Mouse (Mus musculus) brain, adult 2 months (tissue): ENCODE measurements at regions not wholly inside any gene's neighbourhood (a gene's known extent, or its start where the extent isn't known, plus 50 kb on each side); places are given as distances from the start of the nearest gene placed in this dataset.
"Not testable (repeated sequence)": the region's sequence is repeated elsewhere in the genome, so short reads cannot be mapped to it uniquely, and the experiment has no call there.

Experiments used
- DNase-seq: peaks from one replicate; pipeline ENCODE4 v3.0.0; 2011; ENCODE audit warnings: low read depth, low spot score

DNA sequence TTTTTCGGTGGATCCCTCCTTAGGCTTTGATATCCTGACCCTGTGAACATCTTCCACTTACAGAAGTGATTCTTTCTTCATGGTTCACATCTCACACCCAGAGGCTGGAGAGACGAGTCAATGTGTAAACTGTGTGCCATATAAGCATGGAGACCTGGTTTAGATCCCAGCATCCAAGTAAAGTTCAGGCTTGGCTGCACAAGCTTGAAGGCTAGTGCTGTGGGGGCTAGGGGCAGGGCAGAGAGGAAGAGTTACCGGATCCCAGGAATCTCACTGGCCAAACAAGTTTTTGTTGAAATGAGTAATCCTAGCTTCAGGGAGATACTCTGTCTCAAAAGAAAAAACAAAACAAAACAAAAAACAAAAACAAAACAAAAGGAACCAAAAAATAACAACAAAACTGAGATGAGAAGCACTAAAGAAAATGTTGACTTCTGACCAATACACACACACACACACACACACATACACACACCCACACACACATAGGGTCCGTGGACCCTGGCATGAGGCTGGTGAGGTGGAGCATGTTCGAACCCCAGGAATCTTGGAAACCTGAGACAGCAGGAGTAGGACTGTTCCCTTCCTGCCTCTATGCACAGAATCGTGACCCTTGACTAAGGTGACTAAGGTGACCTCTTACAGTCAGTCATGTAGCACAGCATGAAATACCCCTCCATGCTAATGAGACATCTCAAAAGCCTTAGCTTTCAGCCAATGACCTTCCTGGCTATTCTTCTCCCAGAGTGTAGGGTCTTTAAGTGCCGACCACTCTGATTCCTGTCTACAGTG, 55.2 kb downstream of the Gm12728 start:
- no peak for DNase-seq

DNA sequence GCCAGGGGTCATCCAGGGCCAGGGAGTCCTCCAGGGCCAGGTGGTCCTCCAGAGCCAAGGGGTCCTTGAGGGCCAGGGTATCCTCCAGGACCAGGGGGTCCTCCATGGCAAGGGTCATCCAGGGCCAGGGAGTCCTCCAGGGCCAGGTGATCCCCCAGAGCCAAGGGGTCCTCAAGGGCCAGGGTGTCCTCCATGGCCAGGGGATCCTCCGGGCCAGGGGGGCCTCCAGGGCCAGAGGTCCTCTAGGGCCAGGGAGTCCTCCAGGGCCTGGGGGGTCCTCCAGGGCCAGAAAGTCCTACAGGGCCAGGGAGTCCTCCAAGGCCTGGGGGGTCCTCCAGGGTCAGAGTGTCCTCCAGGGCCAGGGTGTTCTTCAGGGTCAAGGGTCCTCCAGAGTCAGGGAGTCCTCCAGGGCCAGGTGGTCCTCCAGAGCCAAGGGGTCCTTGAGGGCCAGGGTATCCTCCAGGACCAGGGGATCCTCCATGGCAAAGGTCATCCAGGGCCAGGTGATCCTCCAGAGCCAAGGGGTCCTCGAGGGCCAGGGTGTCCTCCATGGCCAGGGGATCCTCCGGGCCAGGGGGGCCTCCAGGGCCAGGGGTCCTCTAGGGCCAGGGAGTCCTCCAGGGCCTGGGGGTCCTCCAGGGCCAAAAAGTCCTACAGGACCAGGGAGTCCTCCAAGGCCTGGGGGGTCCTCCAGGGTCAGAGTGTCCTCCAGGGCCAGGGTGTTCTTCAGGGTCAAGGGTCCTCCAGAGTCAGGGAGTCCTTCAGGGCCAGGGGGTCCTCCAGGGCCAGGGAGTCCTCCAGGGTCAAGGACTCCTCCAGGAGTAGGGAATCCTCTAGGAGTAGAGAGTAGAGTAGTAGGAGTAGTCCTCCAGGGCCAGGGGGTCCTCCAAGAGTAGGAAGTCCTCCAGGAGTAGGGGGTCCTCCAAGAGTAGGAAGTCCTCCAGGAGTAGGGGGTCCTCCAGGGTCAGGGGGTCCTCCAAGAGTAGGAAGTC, 56.6 kb downstream of the Gm12728 start:
- not testable (repeated sequence) for DNase-seq

DNA sequence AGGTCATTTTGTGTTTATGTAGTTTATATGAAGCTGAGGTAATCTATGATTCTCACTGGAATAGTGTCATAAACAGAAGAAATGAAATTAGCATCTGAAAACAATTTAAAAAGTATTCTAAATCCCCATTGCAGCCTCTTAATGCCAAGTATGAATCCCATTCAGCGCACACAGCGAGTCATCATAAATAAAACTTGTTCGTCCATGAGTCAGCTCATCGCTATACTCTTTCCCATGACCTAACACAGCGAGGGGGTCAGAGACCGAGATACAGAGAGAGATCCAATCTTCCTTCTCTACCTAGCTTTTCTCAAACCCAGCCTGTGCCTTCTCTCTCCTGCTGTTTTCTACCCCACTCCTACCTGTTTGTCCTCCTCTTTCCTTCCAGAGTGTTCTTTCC, 63.4 kb downstream of the Gm12728 start:
- no peak for DNase-seq

DNA sequence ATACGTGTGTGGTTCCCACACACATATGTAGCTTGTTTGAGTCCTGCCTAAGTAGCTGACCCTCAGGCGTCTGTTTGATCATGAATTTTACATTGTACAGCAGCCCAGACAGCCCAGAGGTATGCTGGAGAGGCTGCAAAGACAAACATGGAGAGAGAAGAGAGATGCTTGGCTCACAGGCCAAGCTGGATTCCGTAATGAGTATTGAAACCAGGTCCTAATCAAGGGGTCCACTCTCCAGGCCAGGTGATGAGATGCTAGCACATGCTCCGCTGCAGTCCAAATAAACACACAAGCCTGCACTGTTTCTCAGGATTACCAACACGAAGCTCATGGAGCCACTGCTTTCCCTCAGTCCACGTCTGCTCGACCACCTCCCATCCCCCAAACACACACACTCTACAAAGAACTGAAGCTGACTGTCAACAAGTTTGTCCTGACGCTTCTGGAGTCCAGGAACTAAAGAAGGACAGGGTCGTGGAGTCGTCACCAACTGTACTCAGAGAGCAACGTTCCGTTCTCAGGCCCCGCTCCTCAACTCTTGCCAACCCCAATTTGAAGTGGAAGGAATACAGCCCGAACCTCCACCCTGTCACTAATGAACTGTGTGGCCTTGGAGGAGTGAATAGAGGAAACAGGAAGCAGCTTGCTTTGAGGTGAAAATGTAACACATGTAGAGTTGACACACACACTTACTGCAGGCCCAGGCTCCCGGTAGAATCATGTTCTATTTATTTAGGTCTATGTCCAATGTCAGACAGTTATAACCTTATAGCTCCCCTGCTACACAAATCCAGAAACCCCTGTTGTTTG, 69.6 kb downstream of the Gm12728 start:
- no peak for DNase-seq

DNA sequence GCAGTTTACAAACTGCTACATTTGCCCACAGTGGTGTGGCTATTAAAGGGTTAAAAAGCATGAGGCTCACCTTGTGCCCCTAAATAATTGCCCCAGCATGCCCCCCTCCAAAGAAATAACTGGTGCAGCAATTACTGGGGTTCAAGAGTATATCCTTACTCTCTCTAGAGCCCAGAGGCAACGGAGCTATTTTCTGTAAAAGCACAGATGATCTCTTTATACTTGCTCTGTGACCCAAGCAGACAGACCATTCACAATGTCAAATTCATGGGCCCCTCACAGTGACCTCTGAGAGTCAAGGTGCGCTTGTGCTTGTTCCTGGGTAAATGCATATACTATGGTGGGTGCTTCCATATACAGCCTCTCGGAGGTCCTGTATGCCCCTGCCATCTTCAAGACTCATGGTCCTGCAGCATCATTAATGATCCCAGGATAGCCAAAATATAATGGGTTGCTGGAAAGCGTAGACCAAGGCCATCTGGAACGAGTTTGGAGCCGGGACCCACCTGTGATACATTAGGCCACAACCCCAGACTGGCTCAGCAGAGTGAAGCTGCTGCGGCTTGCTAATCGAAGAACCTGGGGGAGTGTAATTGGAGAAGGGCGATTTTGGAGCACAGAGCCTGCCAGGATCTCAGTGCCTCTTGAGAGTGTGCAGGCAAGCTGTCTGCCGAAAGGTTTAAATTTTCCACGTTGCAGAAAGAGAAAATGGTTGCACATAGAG, 71.4 kb downstream of the Gm12728 start:
- peak; percentile 25 for DNase-seq

DNA sequence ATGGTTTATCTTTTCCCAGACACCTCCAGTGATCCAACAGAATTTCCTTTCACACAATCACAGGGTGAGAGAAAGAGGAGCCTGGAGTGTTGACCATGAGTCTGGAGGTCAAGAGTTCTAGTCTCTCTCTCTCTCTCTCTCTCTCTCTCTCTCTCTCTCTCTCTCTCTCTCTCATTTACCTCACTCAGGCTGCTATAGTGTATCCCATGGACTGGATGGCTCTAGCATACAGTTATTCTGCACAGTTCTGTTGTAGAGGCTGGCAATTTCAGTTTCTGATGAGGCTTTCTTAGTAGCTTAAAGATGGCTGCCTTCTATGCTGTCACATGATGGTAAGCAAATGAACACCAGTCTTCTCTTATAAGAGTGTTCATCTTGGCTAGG, 72.0 kb downstream of the Gm12728 start:
- DNase-seq = no peak

DNA sequence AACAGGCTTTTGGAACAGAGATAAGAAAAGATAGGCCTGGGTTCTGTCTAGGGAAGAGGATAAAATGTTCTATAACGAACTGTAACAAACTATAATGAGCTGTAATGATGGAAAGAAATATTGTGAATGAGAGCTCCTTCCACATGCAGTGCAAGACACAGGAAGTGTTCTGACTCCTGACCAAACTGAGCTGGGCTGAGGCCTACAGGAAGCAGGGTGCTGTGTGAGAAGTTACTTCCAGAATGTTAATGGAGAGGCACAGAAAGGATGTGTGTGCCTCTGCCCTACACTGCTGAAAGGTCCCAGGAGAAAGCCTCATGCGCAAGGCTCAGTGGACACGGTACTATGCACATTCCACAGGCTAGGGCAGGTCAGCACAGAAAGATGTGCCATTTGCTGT, 80.8 kb downstream of the Gm12728 start:
- no peak for DNase-seq

DNA sequence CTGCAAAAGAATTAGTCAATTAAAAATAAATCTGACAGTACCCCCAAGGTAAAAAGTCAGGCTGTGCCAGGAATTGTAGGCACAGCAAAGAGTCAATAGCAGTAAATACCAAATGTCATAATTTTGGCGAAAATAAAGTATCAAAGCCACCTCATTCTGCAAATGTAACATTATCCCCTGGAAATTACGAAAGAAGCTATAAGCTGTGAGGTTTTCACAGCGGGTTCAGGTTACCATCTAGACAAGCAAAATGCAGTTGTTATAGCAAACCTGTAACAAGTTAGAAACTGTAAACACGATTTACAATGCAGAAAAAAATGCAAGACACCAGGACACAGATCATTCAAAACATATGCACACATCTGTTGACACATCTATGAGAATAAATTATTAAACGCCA, 87.6 kb downstream of the Gm12728 start:
- no peak for DNase-seq

DNA sequence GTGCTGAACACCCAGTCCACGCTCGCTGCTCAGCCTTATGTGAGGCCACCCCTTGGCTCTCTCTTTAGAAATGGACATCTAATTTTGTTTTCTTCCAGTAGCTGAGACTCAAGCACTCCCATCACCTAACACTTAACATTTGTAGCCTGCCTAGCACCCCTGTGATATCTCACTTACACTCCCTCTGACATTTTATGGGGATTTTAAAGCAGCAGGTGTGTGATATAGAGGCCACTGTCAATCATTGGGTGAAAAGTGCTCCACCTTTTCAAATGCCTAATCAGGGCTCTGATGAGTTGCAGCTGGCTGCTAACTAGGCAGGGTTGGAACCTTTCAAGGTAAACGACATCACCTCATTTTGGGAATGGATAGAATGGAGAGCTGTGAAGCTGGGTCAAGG, 90.2 kb downstream of the Gm12728 start:
- no peak for DNase-seq

DNA sequence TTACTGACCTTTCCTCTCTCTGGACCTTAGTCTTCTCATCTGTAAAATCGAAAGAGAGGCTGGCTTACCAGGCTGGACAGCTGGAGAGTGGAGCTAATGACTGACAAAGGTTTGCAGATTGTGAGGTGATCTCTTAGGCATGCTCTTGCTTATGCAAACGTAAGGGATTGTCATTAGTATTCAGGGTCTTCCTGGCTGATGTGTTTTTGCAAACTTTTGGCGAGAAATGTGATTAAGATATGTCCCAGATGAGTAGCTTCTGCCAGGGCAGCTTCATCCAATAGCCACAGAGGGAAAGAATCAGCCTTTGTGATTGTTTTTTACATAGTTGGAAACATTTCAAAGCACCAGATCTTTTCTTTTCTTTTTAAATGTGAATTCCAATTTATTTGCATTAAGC, 95.1 kb downstream of the Gm12728 start:
- DNase-seq = no peak

DNA sequence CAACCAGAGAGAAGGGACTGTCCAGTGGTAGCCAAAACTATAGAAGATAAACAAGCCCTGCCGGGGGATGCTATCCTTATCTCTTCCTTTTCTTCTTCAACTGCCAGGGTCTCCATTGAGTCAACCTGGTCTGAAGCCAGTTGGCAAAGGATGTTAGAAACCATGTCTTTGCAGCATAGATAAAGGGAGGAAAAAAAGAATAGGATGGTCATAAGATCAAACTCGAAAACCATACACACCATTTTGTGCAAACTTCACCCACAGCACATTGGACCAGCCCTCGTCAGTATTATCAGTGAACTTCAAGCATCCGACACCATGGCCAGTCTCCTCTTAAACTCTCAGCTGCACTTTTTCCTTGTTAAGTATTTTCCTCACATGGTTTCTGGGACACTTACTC, 101.8 kb downstream of the Gm12728 start:
- DNase-seq = no peak

DNA sequence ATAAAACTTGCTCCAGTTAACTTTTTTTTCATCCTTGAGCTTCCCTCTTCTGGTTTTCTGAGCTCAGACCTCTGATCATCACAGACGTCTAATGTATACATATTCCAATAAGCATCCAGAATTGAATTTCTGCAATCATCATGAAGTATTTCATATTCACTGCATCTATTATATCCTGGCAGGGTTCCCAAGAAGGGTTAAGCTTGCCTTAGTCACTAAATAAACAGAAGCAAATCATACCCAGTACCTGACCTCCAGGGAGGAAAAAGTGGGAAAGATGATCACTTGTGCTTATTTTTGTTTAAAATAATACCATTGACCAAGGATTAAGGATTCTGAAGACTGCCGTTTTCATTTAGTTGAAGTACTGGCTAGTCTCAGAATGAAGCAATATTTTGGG, 102.4 kb downstream of the Gm12728 start:
- no peak for DNase-seq

DNA sequence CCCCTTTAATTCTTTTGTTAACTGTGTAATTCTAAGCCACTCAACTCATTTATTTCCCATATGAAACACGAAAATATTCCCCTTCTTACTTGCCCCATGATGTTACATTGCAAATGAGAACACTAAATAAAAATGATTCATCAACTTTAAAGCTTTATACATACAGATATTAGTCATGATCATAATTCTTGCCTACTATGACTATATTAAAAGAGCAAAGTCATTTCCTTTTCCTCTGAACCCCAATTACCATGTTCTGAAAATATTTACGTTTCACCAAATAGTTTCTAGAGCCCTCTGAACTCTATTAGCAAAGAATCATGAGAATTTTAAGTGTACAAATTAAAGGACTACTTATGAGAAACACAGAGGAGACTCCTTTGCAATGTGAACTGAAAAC, 105.4 kb downstream of the Gm12728 start:
- no peak for DNase-seq

DNA sequence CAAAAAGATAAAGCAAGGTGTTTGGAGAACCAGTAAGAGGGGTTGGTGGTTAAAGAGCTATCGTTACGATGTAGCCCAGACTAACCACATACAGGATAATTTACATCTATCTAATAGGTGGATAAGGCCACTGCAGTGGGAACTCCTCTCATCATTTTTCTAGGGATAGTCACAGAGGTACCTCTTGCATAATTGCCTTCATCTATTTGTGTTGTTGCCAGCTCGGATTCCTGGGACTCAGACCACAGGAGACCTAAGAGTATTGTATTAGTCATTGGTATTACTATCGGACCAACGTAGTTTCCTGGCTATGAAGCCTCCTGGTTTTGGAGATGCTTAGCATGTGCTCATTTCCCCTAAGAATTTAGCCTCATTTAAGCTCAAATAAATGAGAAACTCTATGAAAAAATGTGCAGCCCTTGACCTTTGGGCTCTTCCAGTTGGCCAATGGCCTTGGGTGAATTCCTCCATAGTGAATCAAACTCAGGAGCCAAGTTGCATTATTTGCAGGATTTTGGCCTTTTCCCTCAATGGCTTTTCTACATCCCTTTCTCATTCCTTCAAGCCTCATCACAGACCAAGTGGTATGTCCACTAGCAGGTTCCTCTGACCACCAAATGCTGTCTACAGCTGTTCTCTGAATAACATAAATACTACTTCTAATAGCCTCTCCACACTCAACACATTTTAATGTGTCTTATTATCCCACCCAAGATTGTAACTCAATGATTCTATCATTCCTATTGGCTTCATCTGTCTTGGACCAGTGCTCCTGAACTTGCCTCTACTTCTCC, 108.6 kb downstream of the Gm12728 start:
- DNase-seq = no peak

DNA sequence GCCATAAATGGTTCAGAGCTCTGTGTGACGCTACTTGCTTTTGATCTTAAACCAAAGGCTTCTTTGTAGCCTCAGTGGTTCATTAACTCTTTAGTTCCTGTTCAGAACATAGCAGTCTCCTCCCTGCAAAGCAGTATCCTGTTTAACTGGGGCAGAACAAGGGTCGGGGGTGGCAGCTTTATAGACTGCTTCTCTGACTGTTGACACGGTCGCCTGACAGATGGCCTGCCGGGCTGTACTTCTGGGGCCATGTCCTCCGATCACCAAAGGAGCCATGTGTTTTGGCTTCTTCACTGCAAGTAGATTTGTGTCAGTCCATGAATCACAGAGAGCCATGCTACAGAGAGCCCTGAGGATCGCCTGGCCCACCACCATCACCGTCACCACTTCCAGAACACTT, 115.2 kb downstream of the Gm12728 start:
- no peak for DNase-seq

DNA sequence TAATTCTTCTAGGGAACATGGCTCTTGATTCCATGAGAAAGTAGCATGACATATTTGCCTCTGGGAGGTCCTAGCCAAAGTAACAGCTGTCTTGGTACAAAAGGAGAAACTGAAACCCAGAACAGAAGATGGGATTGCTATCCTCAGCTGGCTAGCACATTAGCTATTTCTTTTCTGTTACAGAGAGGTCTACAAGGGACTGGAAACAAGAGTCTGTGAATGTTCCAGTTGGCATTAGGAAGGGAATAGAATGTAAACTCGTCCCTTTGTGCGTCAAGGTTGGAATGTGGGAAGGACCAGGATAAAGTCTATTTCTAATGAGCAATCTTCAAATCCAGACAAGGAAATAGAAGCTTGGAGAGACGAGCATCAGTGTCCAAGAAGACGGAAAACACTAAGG, 116.7 kb downstream of the Gm12728 start:
- no peak for DNase-seq

DNA sequence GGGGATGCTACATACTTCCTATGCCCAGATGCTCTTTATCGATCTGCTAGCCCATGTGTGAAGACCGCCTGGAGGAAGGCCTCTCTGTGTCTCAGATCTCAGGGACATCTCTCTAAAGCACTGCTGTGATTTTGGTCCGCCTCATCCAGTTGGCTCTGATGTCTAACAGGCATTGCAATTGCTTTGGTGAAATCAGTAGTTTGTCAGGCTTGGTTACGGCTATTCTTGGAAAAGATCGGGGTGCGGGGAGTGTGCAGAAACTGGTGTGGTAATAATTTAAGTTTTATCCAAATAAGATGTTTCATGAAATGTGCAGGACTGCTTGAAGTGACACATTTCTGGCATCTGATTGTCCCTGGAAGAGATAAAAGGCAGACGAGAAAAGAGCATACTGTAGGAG, 117.9 kb downstream of the Gm12728 start:
- DNase-seq = peak; percentile 6

DNA sequence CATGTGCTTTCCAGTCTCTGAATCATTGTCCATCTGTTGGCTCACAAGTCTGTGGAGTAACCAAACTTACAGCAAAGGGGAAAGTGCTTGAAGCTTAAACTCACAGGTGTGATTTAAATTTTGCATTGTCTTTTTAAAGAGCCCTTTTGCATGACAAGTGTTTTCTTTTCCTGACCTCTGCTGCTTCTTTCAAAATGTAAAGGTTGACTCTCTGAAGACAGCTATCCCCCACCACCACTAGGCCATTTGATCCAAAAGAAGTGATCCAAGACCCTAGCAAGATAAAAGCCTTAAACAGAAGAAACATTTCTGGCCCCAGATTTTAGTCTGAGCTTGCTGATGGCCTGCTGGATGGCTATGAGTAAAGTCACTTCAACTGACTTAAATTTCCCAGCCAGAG, 118.6 kb downstream of the Gm12728 start:
- peak; percentile 6 for DNase-seq

DNA sequence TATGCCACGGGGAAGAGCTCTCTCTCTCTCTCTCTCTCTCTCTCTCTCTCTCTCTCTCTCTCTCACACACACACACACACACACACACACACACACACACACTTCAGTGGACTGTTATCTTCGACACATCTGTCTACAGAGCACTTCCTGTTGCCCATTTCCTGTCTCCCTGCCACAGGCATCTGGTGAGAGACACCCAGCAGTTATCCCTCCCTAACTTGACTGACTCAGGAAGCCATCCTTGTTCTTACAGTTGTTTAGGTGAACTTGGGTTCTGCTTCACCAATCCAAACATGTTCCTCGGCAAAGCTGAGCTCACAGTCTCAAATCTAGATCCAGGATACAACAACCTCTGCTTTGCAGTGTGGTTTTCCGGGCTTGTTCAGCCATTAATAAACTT, 119.6 kb downstream of the Gm12728 start:
- DNase-seq = no peak

DNA sequence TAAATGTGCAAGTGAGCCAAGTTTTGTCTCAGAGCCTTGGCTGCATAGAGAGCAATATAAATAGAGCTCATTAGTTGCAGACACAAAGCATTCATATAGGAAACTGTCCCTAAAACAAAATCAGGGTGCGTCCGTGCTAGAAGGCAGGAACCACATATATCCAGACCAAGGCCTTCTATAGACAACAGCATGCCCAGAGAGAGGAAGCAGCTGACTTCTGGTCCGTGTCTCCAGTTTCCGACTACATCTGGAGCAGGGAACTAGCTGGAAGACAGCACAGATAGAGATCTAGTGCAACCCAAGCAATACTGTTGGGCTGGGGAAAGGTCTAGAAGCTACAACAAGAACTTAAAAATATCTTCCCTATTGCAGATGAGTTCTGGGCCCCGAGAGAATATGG, 121.0 kb downstream of the Gm12728 start:
- DNase-seq = no peak

DNA sequence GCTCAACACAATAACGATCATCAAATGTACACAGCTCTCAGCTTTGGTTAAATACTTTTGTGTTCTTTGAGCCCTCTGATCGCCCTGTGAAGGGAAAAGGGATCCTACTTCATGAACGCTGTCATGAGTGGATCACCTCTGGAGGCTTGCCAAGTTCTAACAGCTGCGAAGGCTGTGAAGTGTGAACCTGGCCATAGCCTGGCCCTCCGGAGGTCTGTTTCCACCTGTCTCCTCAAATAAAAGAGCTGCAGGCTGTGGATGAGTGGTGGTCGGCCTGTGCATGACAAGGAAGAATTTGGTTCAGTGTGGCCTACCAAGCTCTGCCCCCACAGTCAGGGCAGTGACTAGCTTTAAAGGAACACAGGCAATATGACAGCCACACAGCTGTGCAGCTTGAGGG, 122.0 kb downstream of the Gm12728 start:
- DNase-seq = no peak
